Mouse (Mus musculus): Measurements from ENCODE around the gene Akr7a5.

Gene Akr7a5

GRCm38 (mm10) chr4:139352832-139353231 lies 42.3 kb downstream of the Akr7a5 start:
- DNase-seq (ENCODE audit: low read depth, low spot score) = no peak

- no peak for DNase-seq (ENCODE audit: low read depth, low spot score)
Measured at GRCm38 (mm10) chr4:139357211-139357610, 46.7 kb downstream of the Akr7a5 start.

- DNase-seq (ENCODE audit: low read depth, low spot score) = no peak
Measured at GRCm38 (mm10) chr4:139360761-139361548, 50.4 kb downstream of the Akr7a5 start.

GRCm38 (mm10) chr4:139367336-139367735 lies 56.8 kb downstream of the Akr7a5 start:
- no peak for DNase-seq (ENCODE audit: low read depth, low spot score)
